Mouse (Mus musculus) Patski (cell line): ENCODE measurements around the gene Nagk. TPM values are rescaled to one million over a fixed set of nuclear protein-coding genes. Genes with fewer than 3 reads are reported as not detected.
"Not testable (repeated sequence)": the region's sequence is repeated elsewhere in the genome, so short reads cannot be mapped to it uniquely, and the experiment has no call there.

Source experiments
- ATAC-seq: fragments of 100-300 bp; one replicate; pipeline ENCODE4 v1.8.0; 2021
- CTCF ChIA-PET: fragments of 350-600 bp; sonication (Branson Sonifier 250); formaldehyde crosslinking; loops from one replicate; lab custom pipeline; 2022; ENCODE audit warnings: inconsistent platforms; lab: Charles Lee
- POLR2A ChIA-PET: fragments of 350-600 bp; sonication (Branson Sonifier 250); formaldehyde crosslinking; loops from one replicate; lab custom pipeline; 2022; ENCODE audit warnings: antibody characterized with exemption, inconsistent platforms; lab: Charles Lee
- DNase-seq: peaks from one replicate; pipeline ENCODE4 v3.0.0-alpha.2; 2011; ENCODE audit warnings: low read depth, low spot score
- H3K27me3 ChIP-seq: fragments of 371-371 bp; one replicate; pipeline ENCODE4 v1.5.1; 2021
- CTCF ChIP-seq: fragments of 100-300 bp; IDR thresholded peaks from one replicate; pipeline ENCODE4 v1.5.1; 2021
- in situ Hi-C: fragments of 300-500 bp; cut with MboI; formaldehyde crosslinking; loops from 3 replicates; pipeline ENCODE4 v1.11.1; 2018; ENCODE audit warnings: low pct_unique_long_range_greater_than_20kb, mixed read lengths
- polyA plus RNA-seq: library from polyadenylated mRNA; unstranded; gene quantifications from one replicate; pipeline ENCODE4 v1.2.3, GENCODE M21; 2021

Nagk gene
- polyA plus RNA-seq, 1 experiment from 2014 or later = 118 TPM

DNA sequence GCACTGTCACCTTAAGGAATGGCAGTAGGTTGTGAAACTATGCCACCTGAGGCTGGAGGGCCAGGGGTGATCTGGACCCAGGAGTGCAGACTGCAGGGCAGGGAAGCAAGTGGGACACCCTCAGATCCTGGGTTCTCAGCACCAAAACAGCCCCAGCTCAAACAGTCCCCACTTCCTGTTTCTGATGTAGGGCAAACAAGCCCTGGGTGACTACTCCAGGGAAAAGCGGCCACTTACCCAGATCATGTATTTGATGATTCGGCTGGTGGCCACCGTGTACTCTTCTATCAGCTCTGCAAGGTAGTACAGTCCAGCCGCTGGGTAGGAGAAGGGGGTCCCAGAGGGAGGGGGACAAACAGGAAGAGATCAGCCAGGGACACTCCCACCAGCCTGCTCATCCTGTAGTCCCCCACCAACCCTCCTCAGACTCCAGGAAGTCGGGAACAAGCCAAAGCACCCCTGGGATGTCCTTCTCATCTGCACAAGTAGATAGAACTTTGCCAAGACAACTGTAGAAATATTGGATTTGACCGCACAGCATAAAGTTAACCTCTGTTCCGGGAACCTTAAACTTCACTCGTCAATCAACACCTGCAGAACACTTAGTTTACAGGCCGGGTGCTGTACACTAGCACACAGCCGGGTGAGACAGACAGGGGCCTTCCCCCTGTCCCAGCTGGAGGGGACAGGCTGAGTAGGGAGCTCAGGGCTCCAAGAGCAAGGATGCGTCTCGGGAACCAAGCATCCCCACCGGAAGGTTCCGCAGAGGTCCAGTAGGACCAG lies 19.8 kb upstream of the Nagk start:
- DNase-seq = no peak
- POLR2A ChIA-PET = interaction anchor here (0.6 kb wide), 1 partner anchor 606 kb away, joined by 3 read pairs; no protein-coding TSS in a partner anchor
- ATAC-seq = peak; percentile 19
- CTCF ChIA-PET = interaction anchor here (0.6 to 2.1 kb wide), 9 partner anchors 8 to 43 kb away, joined by 3 to 8 read pairs (median 7); partner anchors contain the start of gene Ankrd53
- no peak for TF ChIP-seq CTCF
- in situ Hi-C loops = loop anchor here (5.0 kb wide), 1 partner anchor 83 kb away; no protein-coding TSS in a partner anchor
- no peaks in the 10 kb centered on the region for H3K27me3 ChIP-seq

DNA sequence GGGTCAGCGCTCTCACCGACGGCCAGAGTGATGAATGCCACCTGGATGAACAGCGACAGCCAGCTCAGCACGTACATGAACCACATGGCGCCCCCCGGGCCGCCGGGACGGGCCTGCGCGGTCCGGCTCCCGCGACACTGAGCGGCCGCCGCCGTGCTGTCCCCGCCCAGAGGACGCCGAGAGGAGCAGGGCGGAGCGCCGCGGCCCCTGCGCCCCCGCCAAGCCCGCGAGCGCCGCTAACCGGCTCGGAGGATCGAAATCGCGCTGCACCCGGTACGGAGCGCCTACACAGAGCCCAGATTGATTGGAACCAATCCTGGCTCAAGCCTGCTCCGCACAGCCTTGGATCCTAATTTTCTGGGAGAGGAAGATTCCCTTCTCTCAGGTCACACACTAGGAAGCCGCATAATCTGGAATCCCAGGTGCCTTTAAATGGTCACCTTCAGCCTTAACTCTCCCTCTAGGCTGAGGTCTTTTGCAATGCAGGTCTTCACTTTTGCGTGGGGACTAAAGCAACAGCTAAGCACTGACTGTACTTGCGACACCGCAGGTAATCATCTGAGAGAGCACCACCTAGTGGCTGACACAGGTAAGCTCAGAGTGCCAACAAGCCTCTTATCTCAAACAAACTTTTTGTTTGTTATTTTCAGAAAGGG lies 19.0 kb upstream of the Nagk start, which contains the start of gene Tex261:
Gene Tex261, minus strand, starts transcription at position 176 of the 656 bp plus-strand sequence.
- peak; percentile 87 for ATAC-seq
- in situ Hi-C loops = loop anchor here (5.0 kb wide), 1 partner anchor 83 kb away; no protein-coding TSS in a partner anchor
- DNase-seq = peak; percentile 70
- TF ChIP-seq CTCF = no peak
- POLR2A ChIA-PET = interaction anchor here (0.6 kb wide), 1 partner anchor 607 kb away, joined by 3 read pairs; no protein-coding TSS in a partner anchor
- CTCF ChIA-PET = interaction anchor here (0.6 to 2.1 kb wide), 16 partner anchors 9 to 86 kb away, joined by 3 to 8 read pairs (median 5); partner anchors contain the start of gene Ankrd53
- no peaks in the 10 kb centered on the region for H3K27me3 ChIP-seq

- ATAC-seq = no peak
- H3K27me3 ChIP-seq = no peaks in the 10 kb centered on the region
- ChIA-PET POLR2A (no interaction called here), CTCF (interaction anchor here (0.9 to 1.0 kb wide), 3 partner anchors 9 to 13 kb away, joined by 3 to 7 read pairs (median 4); no protein-coding TSS in a partner anchor)
- in situ Hi-C loops = loop anchor here (5.0 kb wide), 1 partner anchor 86 kb away; no protein-coding TSS in a partner anchor
- no peak for DNase-seq
- no peak for TF ChIP-seq CTCF
These were observed 16.5 kb upstream of the Nagk start for GRCm38 (mm10) chr6:83778306-83778705.

DNA sequence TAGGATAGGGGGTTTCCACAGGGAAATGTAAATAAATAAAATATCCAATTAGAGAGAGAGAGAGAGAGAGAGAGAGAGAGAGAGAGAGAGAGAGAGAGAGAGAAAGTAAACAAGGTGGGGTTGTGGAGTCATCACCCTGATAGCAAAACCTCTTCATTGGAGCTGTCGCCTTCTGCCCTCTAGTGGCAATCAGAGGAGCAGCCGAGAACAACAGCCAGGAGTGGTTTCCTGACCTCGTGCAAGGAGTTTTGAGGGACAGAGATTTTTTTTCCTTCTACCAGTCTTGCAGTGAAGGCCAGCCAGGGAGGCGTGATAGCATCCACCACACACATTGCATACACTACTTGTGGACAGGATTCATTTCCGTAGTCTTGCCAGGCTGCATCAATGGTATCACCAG lies 15.8 kb upstream of the Nagk start:
- H3K27me3 ChIP-seq = no peaks in the 10 kb centered on the region
- in situ Hi-C loops = loop anchor here (5.0 kb wide), 1 partner anchor 87 kb away; no protein-coding TSS in a partner anchor
- POLR2A ChIA-PET = no interaction called here
- DNase-seq = no peak
- no peak for ATAC-seq
- TF ChIP-seq CTCF = no peak
- CTCF ChIA-PET = interaction anchor here (0.9 to 1.1 kb wide), 5 partner anchors 8 to 20 kb away, joined by 3 to 7 read pairs (median 4); no protein-coding TSS in a partner anchor

GRCm38 (mm10) chr6:83786426-83786825 lies 8.4 kb upstream of the Nagk start:
- TF ChIP-seq CTCF = no peak
- in situ Hi-C loops = no loop called here
- DNase-seq = no peak
- no peaks in the 10 kb centered on the region for H3K27me3 ChIP-seq
- no peak for ATAC-seq
- ChIA-PET CTCF (interaction anchor here (0.7 to 1.5 kb wide), 2 partner anchors 8 to 11 kb away, joined by 3 to 7 read pairs; no protein-coding TSS in a partner anchor), POLR2A (no interaction called here)

DNA sequence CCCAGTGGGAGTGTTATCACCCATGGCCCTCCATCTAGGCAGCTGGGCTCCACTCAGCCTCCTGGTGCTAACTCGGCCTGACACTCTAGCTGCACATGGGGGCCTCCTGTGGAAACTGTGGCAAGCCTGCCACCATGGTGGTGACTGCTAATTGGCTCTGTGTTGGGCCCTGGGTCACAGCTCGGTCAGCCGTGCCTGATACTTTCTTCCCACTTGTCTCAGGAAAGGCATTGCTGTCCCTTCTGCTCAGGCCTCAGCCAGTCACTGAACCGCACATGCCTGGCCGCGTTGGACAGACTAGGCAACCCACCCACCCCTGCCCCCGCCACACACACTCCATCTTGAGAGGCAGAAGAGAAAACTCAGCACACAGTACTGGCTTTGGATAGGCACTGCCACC lies 6.2 kb upstream of the Nagk start:
- CTCF ChIA-PET = no interaction called here
- in situ Hi-C loops = no loop called here
- TF ChIP-seq CTCF = no peak
- DNase-seq (no peak), ATAC-seq (no peak)
- H3K27me3 ChIP-seq = no peaks in the 10 kb centered on the region
- POLR2A ChIA-PET = interaction anchor here (0.6 to 1.0 kb wide), 2 partner anchors 19 to 103 kb away, joined by 3 read pairs; no protein-coding TSS in a partner anchor

- in situ Hi-C loops, H3K27me3 ChIP-seq, POLR2A ChIA-PET, ATAC-seq, DNase-seq: not testable (repeated sequence)
- CTCF ChIA-PET = interaction anchor here (0.9 to 2.0 kb wide), 2 partner anchors 12 to 15 kb away, joined by 3 to 8 read pairs; partner anchors contain the start of gene Tex261
These were observed 4.2 kb upstream of the Nagk start for GRCm38 (mm10) chr6:83790533-83790932.

DNA sequence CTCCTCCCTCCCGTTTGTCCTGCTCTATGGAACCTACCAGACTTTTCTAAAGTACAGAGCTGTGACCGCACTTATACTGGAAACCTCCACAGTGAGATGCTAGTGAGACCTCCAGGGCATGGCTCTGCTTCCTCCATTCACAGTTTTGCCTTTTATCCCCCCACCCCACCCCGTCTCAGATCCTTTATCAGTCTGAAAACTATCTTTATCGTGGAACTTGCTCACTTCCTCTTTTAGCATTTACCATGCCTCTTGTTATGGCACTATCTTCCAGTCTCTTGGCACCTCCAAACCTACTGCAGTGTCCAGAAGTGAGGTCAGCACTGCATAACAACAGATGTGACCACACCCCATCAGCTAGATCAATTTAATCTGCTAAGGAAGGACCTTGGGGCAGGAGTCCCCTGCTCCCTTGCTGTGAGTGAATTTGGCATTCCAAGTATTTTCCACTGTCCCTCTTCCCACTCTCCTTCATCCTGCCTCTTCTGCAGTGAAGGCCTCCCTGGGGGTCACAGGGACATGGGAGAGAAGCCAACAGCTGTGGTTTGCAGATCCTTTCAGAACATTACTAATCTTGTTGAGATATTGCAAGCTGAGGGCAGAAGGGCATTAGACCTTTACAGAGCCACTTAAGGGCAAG lies 3.4 kb upstream of the Nagk start:
- ATAC-seq (no peak), DNase-seq (no peak)
- H3K27me3 ChIP-seq = no peaks in the 10 kb centered on the region
- ChIA-PET CTCF (interaction anchor here (0.9 to 2.0 kb wide), 4 partner anchors 9 to 16 kb away, joined by 3 to 8 read pairs (median 4); partner anchors contain the start of gene Tex261), POLR2A (no interaction called here)
- in situ Hi-C loops = no loop called here
- TF ChIP-seq CTCF = no peak

- POLR2A ChIA-PET = interaction anchor here (1.4 kb wide), 2 partner anchors 10 to 20 kb away, joined by 3 to 5 read pairs; no protein-coding TSS in a partner anchor
- TF ChIP-seq CTCF = no peak
- in situ Hi-C loops = no loop called here
- H3K27me3 ChIP-seq = no peaks in the 10 kb centered on the region
- peak; percentile 14 for ATAC-seq
- CTCF ChIA-PET = interaction anchor here (1.1 kb wide), 1 partner anchor 15 kb away, joined by 3 read pairs; no protein-coding TSS in a partner anchor
- no peak for DNase-seq
These were observed 714 bp downstream of the Nagk start for GRCm38 (mm10) chr6:83795492-83795900.
